Mouse (Mus musculus): ENCODE measurements at regions not wholly inside any gene's neighbourhood (a gene's known extent, or its start where the extent isn't known, plus 50 kb on each side); places are given as distances from the start of the nearest gene placed in this dataset. TPM values are rescaled to one million over a fixed set of nuclear protein-coding genes. Genes with fewer than 3 reads are reported as not detected.

GRCm38 (mm10) chr6:31339948-31340250, 58.6 kb upstream of the Mkln1 start:
- ATAC-seq (ENCODE audit: insufficient number of reproducible peaks, low FRiP score, low TSS enrichment, low read depth) = no peak

DNA sequence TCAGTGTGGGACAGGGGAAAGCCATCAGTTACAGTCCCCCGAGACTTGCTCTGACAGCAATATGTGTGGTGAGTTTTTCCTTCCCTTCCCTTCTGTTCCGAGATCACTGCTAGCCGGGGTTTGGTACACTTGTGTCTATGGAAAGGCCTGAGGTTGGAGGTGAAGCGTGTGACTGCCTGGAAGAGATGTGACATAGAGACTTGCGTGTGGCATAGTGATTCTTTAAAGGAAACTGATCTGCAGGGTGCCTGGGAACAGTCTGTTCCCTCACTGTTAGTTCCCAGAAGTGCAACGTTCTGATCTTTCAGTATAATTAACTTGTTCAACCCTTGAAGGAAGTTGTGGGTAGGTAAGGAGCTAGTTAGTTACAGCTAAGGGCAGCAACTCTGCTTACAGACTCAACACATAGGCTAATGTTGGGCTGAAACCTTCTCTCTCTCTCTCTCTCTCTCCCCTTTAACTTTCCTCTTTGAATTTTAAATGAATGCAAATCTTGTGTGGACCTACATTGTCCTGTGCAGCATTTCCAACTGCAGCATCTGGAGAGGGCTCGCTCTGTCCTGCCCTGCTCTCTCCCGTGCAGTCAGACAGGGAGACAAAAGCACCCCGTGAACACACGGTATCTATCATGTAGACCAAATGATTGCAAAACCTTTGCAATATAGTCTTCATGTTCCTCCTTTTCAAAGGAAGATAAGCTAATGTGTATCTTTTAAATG, 53.0 kb upstream of the Mkln1 start:
- H3K36me3 ChIP-seq (ENCODE audit: control insufficient read depth, insufficient read depth, low read length) = no peaks in the 10 kb centered on the region
- H3K4me3 ChIP-seq (ENCODE audit: low read depth, low read length) = no peak overlapping the region
- no peak for DNase-seq (ENCODE audit: low spot score)
- H3K9me3 ChIP-seq (ENCODE audit: control insufficient read depth, low read length) = no peaks in the 10 kb centered on the region
- no peak for ATAC-seq (ENCODE audit: insufficient number of reproducible peaks, low FRiP score, low TSS enrichment, low read depth)
- 71% methylated on average over 10 of the region's 10 CpGs for WGBS
- no peak overlapping the region for H3K9ac ChIP-seq (ENCODE audit: low read length)
- H3K4me2 ChIP-seq (ENCODE audit: low read depth, severe bottlenecking) = no peak overlapping the region
- no peaks in the 10 kb centered on the region for H3K27me3 ChIP-seq (ENCODE audit: control insufficient read depth, insufficient read depth, low read length)
- H3K27ac ChIP-seq (replicated peaks; ENCODE audit: low read depth, low read length) = no peak overlapping the region
- no peaks in the 10 kb centered on the region for H3K4me1 ChIP-seq (ENCODE audit: control insufficient read depth, insufficient read depth, low read length)

More at GRCm38 (mm10) chr6:31339948-31340250, 58.6 kb upstream of the Mkln1 start:
- Histone ChIP-seq H3K27me3 (ENCODE audit: control insufficient read depth, insufficient read depth, low read length) (no peaks in the 10 kb centered on the region), H3K4me1 (ENCODE audit: control insufficient read depth, insufficient read depth, low read length) (no peaks in the 10 kb centered on the region), H3K27ac (replicated peaks; ENCODE audit: low read depth, low read length) (no peak overlapping the region), H3K9ac (ENCODE audit: low read length) (no peak overlapping the region), H3K36me3 (ENCODE audit: control insufficient read depth, insufficient read depth, low read length) (no peaks in the 10 kb centered on the region), H3K9me3 (ENCODE audit: control insufficient read depth, low read length) (no peaks in the 10 kb centered on the region), H3K4me3 (ENCODE audit: low read depth, low read length) (no peak overlapping the region), H3K4me2 (ENCODE audit: low read depth, severe bottlenecking) (no peak overlapping the region)
- 50% methylated on average over 1 of the region's 1 CpGs for WGBS
- DNase-seq (ENCODE audit: low spot score) = no peak

DNA sequence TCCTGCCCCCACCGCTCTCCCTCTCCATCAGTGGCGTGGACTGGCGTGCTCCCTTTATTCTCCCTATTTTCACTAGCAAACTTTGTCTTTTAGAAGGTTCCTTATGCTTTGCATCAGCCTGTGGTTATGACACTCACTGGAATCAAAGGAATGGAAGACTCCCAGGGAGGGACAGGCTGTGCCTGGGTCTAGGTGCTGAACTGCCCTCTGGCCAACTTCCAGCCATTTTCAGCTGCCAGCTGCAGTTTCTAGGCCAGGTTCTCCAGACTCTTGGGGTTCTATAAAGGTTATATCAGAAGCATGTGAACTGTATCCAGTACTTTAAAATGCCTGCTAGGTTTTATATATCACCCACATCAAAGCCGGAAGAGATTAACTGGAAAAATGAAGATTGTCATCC, 50.2 kb upstream of the Mkln1 start:
- H3K9ac ChIP-seq (ENCODE audit: low read length) = no peak overlapping the region
- no peak overlapping the region for H3K27ac ChIP-seq (replicated peaks; ENCODE audit: low read depth, low read length)
- WGBS = 91% methylated on average over 4 of the region's 4 CpGs
- ATAC-seq (ENCODE audit: insufficient number of reproducible peaks, low FRiP score, low TSS enrichment, low read depth) (no peak), DNase-seq (ENCODE audit: low spot score) (no peak)
- H3K36me3 ChIP-seq (ENCODE audit: control insufficient read depth, insufficient read depth, low read length) = no peaks in the 10 kb centered on the region
- no peaks in the 10 kb centered on the region for H3K9me3 ChIP-seq (ENCODE audit: control insufficient read depth, low read length)
- no peaks in the 10 kb centered on the region for H3K27me3 ChIP-seq (ENCODE audit: control insufficient read depth, insufficient read depth, low read length)
- H3K4me1 ChIP-seq (ENCODE audit: control insufficient read depth, insufficient read depth, low read length) = no peaks in the 10 kb centered on the region
- no peak overlapping the region for H3K4me3 ChIP-seq (ENCODE audit: low read depth, low read length)
- H3K4me2 ChIP-seq (ENCODE audit: low read depth, severe bottlenecking) = no peak overlapping the region

MicroRNA genes in the stretch of these regions (microRNA counts, 519-probe panel; counts per million panel counts)
- 2,841 counts per million, percentile 32 among the panel's probes with 10 or more counts for microRNA mmu-miR-29a

Small RNAs in the stretch of these regions (microRNA-seq; reads per million reads assigned to microRNA genes)
- gene Mir29a = 30.8 reads per million, percentile 34 among the genes with 10 or more reads in this experiment
- not detected for gene Mir29b-1
